Comparison of ENCODE assay signal across 23 mouse cellular contexts in genomic region chr8:106789623-106790022, GRCm38 (mm10).
DNase-seq lines count a peak whose midpoint lies in the region; ATAC-seq and TF ChIP-seq lines count a peak whose summit lies in the region.
"Had no signal": no experiment of that assay in that cellular context is flagged by ENCODE, and none has a peak within 500 bp of the region (broad histone marks: within the 10 kb centered on the region; RNA-seq: fewer than 3 reads in every experiment).

No protein-coding gene starts in this region.

- 35% methylated on average over 4 of the region's 4 CpGs for WGBS in forebrain, embryonic 15.5 days
- 42% methylated on average over 4 of the region's 4 CpGs for WGBS in forebrain, embryonic 12.5 days
- 45% methylated on average over 4 of the region's 4 CpGs for WGBS in heart, embryonic 15.5 days

- no peaks in the 10 kb centered on the region for H3K36me3 ChIP-seq in forebrain, embryonic 15.5 days
- no peaks in the 10 kb centered on the region for H3K36me3 ChIP-seq in forebrain, embryonic 12.5 days (replicated peaks)
- no peaks in the 10 kb centered on the region for H3K36me3 ChIP-seq in heart, embryonic 15.5 days
- no peaks in the 10 kb centered on the region for H3K36me3 ChIP-seq in ES-E14 (ENCODE audit: control insufficient read depth, insufficient read depth, low read length, poor library complexity, severe bottlenecking)
- H3K36me3 ChIP-seq: hindbrain, embryonic 12.5 days had no signal

- no peak for ATAC-seq in forebrain, embryonic 15.5 days (replicated peaks)
- no peak for ATAC-seq in forebrain, embryonic 12.5 days (ENCODE audit: low FRiP score)
- no peak for ATAC-seq in heart, embryonic 15.5 days (replicated peaks; ENCODE audit: insufficient number of reproducible peaks, insufficient read depth, low FRiP score, low read depth)
- ATAC-seq: hindbrain, postnatal 0 days had no signal

- H3K4me2 ChIP-seq in forebrain, embryonic 15.5 days (replicated peaks), result no peak overlapping the region
- no peak overlapping the region for H3K4me2 ChIP-seq in forebrain, embryonic 12.5 days
- no peak overlapping the region for H3K4me2 ChIP-seq in heart, embryonic 15.5 days
- H3K4me2 ChIP-seq: hindbrain, embryonic 12.5 days had no signal

- H3K27ac ChIP-seq in forebrain, embryonic 15.5 days (replicated peaks), result 0 out of 2 replicates have a peak overlapping the region, but pooled peaks have one; percentile 23
- no peak overlapping the region for H3K27ac ChIP-seq in forebrain, embryonic 12.5 days
- peak overlapping the region; percentile 16; the same call in 1 of the 2 replicates for H3K27ac ChIP-seq in heart, embryonic 15.5 days
- H3K27ac ChIP-seq in ES-E14 (ENCODE audit: insufficient read depth, low read depth, low read length, poor library complexity, severe bottlenecking), result no peak overlapping the region; the same call in 1 of the 2 replicates
- H3K27ac ChIP-seq: gastrocnemius, adult 2 months; hindbrain, embryonic 12.5 days; hindbrain, postnatal 0 days had no signal

- in situ Hi-C loops in ES-E14 (cut with MboI; ENCODE audit: low sequenced_read_pairs in 2 of 2, unreplicated experiment in 2 of 2), result no loop called here

- H3K4me3 ChIP-seq in forebrain, embryonic 15.5 days, result no peak overlapping the region
- no peak overlapping the region for H3K4me3 ChIP-seq in forebrain, embryonic 12.5 days (replicated peaks)
- no peak overlapping the region for H3K4me3 ChIP-seq in heart, embryonic 15.5 days
- no peak overlapping the region for H3K4me3 ChIP-seq in ES-E14 (ENCODE audit: insufficient read depth in 1 of 2, low read depth in 1 of 2, low read length in 2 of 2, poor library complexity in 1 of 2, severe bottlenecking in 1 of 2)
- H3K4me3 ChIP-seq: gastrocnemius, adult 2 months; hindbrain, embryonic 12.5 days had no signal

- no peaks in the 10 kb centered on the region for H3K27me3 ChIP-seq in forebrain, embryonic 15.5 days
- H3K27me3 ChIP-seq in forebrain, embryonic 12.5 days, result no peaks in the 10 kb centered on the region
- no peaks in the 10 kb centered on the region for H3K27me3 ChIP-seq in heart, embryonic 15.5 days
- H3K27me3 ChIP-seq: CH12.LX; hindbrain, embryonic 12.5 days had no signal

- H3K9me3 ChIP-seq in forebrain, embryonic 15.5 days, result no peaks in the 10 kb centered on the region
- no peaks in the 10 kb centered on the region for H3K9me3 ChIP-seq in forebrain, embryonic 12.5 days
- H3K9me3 ChIP-seq in heart, embryonic 15.5 days (replicated peaks), result no peaks in the 10 kb centered on the region
- no peaks in the 10 kb centered on the region for H3K9me3 ChIP-seq in ES-E14 (ENCODE audit: control insufficient read depth, insufficient read depth, low read depth, low read length)
- H3K9me3 ChIP-seq: G1E; hindbrain, embryonic 12.5 days had no signal

- H3K9ac ChIP-seq in forebrain, embryonic 15.5 days (replicated peaks), result no peak overlapping the region
- H3K9ac ChIP-seq in forebrain, embryonic 12.5 days, result no peak overlapping the region
- no peak overlapping the region for H3K9ac ChIP-seq in heart, embryonic 15.5 days
- no peak overlapping the region for H3K9ac ChIP-seq in ES-E14 (ENCODE audit: insufficient read depth, low read depth, low read length, poor library complexity, severe bottlenecking)
- H3K9ac ChIP-seq: hindbrain, embryonic 12.5 days had no signal

- DNase-seq in heart, adult 9 months (ENCODE audit: low spot score in 2 of 2), result no peak
- peak; percentile 24 for DNase-seq in ES-E14 (ENCODE audit: low read depth, low spot score)
- peak; percentile 34 for DNase-seq in brain, adult 2 months (ENCODE audit: low read depth, low spot score)
- DNase-seq in adrenal gland, adult 2 months, result no peak
- DNase-seq in cerebellum, adult 9-11 months, result no peak
- DNase-seq: adrenal gland, adult 8-10 months; adrenal gland, postnatal 36 days; cerebellum, adult 11 months; cerebellum, adult 8-10 months; cerebellum, postnatal 25 days; gastrocnemius, adult 2 months; gastrocnemius, postnatal 25 days; heart, postnatal 10 days; heart, postnatal 4 days; kidney, adult 11 months; kidney, postnatal 14 days had no signal

- peaks cover 12% of the 10 kb centered on the region for H3K4me1 ChIP-seq in forebrain, embryonic 15.5 days
- H3K4me1 ChIP-seq in forebrain, embryonic 12.5 days, result peaks cover 8% of the 10 kb centered on the region; the same call in 1 of the 2 replicates
- H3K4me1 ChIP-seq in heart, embryonic 15.5 days (replicated peaks), result no peaks in the 10 kb centered on the region
- H3K4me1 ChIP-seq in ES-E14 (ENCODE audit: control insufficient read depth in 2 of 2, insufficient read depth in 2 of 2, low read length in 2 of 2, poor library complexity in 1 of 2), result peaks cover 2 to 9% of the 10 kb centered on the region in 2 experiments; a peak in 2 of 4 replicates
- H3K4me1 ChIP-seq: hindbrain, embryonic 12.5 days had no signal

TF ChIP-seq in ES-E14, 5 proteins besides CTCF, POLR2A, EP300 and RAD21:
- TF ChIP-seq CHD2 (IDR thresholded peaks at IDR 0.05; ENCODE audit: low read depth, low read length) (no peak), ZNF384 (IDR thresholded peaks at IDR 0.05; ENCODE audit: low read depth, low read length) (no peak), ZC3H11A (IDR thresholded peaks at IDR 0.05; ENCODE audit: borderline replicate concordance, low read depth, low read length) (no peak), HCFC1 (IDR thresholded peaks at IDR 0.05; ENCODE audit: borderline replicate concordance, insufficient read depth, low read length) (no peak), MAFK (IDR thresholded peaks at IDR 0.05; ENCODE audit: insufficient read depth, low read depth, low read length) (no peak)

Comparison
In these comparisons a context has a peak if more than half of its experiments do, and no peak if none do; other contexts are left out.
1. H3K27ac ChIP-seq: peak in forebrain, embryonic 15.5 days (single experiment) and heart, embryonic 15.5 days (single experiment); none in forebrain, embryonic 12.5 days (single experiment) and ES-E14 (single experiment).
2. DNase-seq: peak in ES-E14 (single experiment) and brain, adult 2 months (single experiment); none in heart, adult 9 months (0 of 2), adrenal gland, adult 2 months (single experiment) and cerebellum, adult 9-11 months (single experiment).